In the genomic region with DNA sequence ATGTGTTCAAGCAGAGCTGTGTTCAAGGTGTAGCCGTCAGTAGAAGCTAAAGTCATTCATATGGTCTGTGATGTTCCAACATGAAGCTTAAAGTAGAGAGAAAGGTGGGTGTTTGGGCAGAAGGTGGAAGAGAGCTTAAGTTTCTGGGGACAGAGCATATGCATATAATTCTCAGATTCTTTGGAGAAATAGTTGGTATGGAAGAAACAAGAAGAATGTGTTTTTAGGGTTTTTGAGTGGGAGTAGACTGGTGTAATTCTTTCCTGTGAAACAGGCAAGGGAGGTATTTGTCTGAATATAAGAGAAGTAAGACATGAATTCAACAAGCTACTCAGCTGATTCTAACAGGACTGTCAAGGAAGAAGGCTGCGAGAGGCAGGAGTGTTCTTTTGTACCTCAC, we compare ENCODE assay signal across 13 mouse cellular contexts.
"Had no signal": no experiment of that assay in that cellular context is flagged by ENCODE, and none has a peak within 500 bp of the region (broad histone marks: within the 10 kb centered on the region; RNA-seq: fewer than 3 reads in every experiment).

No protein-coding gene starts in this region.

- ATAC-seq: midbrain, embryonic 16.5 days had no signal

- DNase-seq: lung, adult 18-20 months; lung, embryonic 14.5 days; lung, postnatal 10 days; lung, postnatal 4 days; midbrain, embryonic 14.5 days; retina, postnatal 1 day; right cerebral cortex, postnatal 14 days; right cerebral cortex, postnatal 4 days; spleen, adult 18-20 months; thymus, adult 2 months; thymus, postnatal 14 days; thymus, postnatal 36 days had no signal
